Mouse (Mus musculus) cerebellum, adult 11 months (tissue): ENCODE results near the gene Ccdc151.

Experiments
- DNase-seq: peaks from one replicate; pipeline ENCODE4 v3.0.0; 2022

Gene Ccdc151

GRCm38 (mm10) chr9:21955570-21956281 is 46.7 kb downstream of the Ccdc151 start, which contains the start of gene Swsap1:
TSS of gene Swsap1 (plus strand) at chr9:21955755.
- DNase-seq: peak; percentile 99

- no peak for DNase-seq
Observed at GRCm38 (mm10) chr9:21955225-21955569, 47.2 kb downstream of the Ccdc151 start.

- no peak for DNase-seq
Observed at GRCm38 (mm10) chr9:21954635-21955034, 47.8 kb downstream of the Ccdc151 start.

DNA sequence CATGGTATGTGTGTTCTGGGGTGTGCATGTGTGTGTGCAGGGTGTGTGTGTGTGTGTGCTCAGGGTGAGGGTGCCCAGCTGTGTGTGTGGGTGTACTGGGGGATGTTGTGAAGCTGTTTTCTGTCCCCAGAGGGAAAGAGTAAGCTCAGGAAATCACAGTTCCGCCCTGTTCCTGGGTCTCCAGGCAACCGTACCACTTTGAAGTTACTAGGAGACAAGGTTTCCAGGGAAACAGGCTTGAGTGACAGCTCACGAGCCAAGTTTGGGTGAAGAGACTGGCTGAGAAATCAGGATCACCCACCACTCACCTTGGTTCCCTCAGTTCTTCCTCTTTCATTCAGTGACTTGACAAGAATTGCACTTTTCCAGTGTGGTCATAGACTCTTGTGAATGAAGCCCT is 48.8 kb downstream of the Ccdc151 start:
- DNase-seq: no peak

- no peak for DNase-seq
Observed at GRCm38 (mm10) chr9:21951977-21952376, 50.5 kb downstream of the Ccdc151 start.

DNA sequence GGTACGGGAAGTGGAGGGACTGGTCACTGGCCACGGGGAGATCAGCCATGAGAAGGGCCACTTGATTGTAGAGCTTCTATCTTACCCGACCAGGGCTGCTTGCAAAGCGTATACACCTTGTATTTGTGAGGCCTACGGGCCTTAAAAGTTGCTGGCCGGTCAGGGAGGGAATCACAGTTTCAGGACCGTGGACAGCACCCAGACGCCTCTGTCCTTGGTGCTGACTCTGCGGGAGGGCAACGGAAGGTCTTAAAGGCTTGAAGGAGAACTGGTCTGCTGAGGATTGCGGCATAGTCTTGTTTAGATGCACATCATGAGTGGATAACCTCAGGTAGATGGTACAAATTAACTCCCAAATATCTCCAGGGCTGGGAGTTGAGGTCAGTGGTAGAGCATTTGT is 52.1 kb downstream of the Ccdc151 start:
- DNase-seq: no peak

DNA sequence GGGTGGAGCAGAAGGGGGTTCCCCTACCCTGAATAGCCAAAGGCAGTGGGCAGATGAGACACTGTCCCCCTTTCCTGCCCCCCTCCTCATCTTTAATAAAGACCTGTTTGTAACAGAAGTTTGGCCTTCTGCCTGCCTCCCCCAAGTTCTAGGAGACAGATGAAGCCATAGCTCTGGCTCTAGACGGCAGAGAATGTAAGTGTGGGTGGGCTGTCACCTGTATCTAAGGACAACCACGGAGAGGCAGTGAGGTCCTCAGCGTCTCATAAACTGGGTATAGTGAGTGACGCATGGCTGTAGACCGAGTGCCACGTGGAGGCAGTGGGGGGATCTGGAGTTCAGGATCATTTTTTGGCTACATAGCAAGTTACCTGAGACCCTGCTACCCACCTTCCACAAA is 53.6 kb downstream of the Ccdc151 start:
- DNase-seq: no peak

GRCm38 (mm10) chr9:21948146-21948545 is 54.3 kb downstream of the Ccdc151 start:
- no peak for DNase-seq

DNA sequence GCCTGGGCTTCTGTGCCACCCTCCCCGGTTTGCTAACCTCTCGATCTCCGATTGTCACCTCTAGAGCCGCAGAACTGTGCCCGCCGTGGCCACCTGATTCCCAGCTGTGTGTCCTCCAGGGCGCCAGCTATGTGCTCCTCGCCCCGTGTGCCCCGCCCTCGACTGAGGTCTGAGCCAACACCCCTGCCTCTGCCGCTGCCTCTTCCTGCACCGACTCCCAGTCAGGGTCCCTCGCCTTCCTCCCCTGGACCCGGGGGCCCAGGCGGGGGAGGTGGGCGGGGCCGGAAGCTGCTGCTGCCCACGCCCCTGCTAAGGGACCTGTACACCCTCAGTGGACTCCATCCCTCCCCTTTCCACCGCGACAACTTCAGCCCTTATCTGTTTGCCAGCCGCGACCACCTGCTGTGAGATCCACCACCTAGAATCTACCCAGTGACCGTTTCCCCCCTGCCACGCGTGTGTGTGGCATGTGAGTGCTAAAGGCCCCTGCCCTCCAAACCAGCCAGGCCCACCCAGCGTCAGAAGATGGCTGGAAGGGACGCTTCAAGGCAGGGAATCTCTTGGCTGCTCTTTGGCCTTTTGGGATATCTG is 54.8 kb downstream of the Ccdc151 start:
- DNase-seq: no peak

GRCm38 (mm10) chr9:21944267-21944666 is 58.2 kb downstream of the Ccdc151 start:
- DNase-seq: no peak

DNA sequence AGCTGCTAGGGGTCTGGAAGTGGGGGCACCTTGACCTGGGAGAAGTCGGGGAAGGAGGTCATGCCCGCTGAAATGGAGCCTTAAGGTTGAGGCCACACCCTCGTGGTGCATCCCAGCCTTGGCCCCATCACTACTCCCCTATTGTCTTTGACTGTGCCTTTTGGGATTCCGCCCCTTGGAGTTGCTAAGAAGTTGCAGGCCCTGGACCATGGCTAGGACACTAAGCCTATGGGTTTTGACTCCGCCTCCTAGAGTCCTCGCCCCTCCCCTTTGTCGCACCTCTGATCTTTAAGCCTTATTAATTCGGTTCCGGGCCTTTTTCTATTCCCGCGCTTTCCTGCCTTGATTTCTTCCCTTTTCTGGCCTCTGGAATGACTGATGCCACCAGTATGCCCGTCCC is 58.8 kb downstream of the Ccdc151 start:
- no peak for DNase-seq

GRCm38 (mm10) chr9:21943046-21943445 is 59.4 kb downstream of the Ccdc151 start:
- DNase-seq: no peak
